Mouse (Mus musculus) layer of hippocampus, adult 9-10 months (tissue): Measurements from ENCODE around the gene BC048562.

ENCODE experiments used
- DNase-seq: peaks from one replicate; pipeline ENCODE4 v3.0.0; 2022; ENCODE audit warnings: low spot score

Gene BC048562

DNA sequence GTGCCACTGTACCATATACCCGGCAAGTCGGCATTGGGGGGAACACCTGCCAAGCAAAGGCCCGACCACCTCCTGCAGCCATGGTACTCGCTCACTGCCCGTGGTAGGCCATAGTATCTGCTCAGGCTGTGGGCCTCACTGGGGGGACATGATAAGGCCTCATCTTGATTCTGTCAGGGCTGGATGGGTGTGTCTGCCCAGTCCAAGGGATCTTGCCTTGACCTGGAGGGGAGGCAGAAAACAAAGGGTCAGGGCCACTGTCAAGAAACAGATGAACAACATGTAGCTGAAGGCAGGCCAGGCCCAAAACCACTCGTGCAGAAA is 14.8 kb downstream of the BC048562 start:
- DNase-seq = no peak

DNA sequence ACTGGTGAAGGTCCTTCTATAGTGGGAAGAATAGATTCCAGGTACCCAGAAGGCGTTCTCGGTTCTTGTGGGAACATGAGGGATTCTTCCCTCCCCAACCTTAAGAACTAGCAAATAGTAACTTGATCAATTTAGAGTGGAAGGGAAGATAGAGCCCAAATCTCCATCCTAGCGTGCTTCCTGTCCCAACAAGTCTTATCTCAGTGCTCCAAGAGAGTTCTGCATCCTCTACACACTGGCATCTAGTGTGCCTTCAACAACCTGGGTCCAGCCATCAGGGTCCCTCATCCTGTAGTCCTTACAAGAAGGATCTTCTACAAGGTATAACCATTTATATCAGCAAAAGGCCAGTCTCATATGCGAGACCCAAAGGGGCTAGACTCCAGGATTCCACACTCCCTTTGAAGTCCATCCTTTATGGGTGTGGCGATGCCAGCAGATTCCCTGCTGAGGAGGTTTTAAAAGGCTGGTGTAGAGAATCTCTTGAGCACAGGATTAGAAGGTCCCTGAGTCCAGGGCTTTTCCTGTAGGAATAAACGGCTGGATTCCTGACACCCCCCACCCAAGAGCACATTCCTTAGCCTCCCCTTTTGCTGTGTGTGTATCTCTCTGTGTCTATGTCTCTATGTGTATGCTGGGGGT is 15.4 kb downstream of the BC048562 start:
- no peak for DNase-seq

DNA sequence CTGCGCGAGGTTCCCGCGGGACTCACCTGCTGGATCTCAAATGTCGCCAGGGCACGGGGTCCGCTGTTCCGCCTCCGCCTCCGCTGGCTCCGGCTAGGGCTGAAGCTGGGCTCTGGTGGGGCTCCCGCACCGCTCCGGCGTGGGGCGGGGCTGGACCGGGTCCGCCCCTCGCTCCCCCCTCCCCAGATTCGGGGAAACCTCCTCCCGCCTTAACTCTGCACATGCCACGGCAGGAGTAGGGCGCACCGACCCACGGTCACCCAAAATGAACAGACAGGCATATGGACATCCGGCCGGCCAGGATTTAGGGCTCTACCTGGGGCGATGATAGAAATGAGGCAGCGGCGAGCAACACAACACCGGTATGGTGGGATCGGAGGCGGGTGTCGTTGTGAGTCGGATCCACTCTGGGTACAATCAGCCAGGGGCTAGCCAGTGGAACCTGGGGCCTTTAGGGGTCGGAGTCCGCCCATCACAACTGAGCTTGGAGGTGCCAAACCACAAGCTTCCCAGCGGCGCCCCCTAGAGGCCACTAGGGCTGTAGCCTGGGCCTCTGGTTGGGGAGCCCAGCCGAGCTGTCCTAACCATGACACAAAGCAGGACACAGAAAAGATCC is 16.1 kb downstream of the BC048562 start:
- DNase-seq = peak; percentile 71

DNA sequence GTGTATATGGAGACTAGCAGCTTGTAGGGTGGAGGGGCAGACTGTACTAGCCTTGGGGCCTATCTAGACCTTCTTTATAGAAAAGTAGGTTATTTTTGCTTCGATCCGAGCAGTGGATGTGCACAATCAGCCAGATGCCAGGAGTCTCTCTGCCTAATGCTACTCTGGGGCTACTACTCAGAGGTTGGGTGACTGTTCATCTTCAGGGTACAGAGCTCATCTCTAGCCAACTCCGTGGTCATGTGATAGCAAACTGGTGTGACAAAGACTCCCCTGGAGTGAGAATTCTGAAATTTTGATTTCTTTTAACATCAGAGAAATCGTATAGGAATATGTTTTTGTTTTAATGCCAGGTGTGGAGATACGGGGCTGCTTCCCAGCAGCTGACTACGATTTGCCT is 16.6 kb downstream of the BC048562 start:
- DNase-seq = no peak

DNA sequence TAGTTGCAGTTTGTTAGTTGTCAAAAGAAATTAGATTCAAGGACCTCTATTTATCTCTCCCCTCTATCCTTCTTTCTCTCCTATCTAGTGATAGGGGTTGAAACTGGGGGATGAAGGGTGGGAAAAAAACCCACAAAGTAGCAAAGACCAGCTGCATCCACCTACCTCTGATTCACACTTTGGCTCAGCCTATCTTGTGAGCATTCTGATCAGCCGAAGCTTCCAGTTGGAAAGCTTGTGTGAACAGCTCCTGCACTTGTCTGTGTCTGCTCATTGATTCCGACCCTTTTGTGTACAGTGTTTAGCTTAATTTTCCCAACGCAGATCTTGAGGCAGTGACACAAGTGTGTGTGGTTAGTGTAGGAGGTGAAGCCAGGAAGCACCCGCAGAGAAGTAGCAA is 17.2 kb downstream of the BC048562 start:
- no peak for DNase-seq

DNA sequence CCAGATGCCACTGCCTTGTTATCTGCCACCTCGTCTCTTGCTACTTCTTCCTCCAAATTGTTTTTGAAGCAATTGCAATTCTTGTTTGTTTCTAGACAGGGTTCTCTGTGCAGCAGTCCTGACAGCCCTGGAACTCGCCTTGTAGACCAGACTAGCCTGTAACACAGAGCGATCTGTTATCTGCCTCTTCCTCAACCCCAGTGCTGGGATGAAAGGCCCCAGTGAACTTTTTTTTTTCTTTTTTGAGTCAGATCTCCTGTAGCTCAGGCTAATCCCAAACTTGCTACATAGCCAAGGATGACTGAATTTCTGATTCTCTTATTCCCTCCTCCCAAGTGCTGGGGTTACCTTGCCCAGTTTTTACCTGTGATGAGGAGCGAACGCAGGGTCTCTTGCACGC is 18.1 kb downstream of the BC048562 start:
- no peak for DNase-seq

DNA sequence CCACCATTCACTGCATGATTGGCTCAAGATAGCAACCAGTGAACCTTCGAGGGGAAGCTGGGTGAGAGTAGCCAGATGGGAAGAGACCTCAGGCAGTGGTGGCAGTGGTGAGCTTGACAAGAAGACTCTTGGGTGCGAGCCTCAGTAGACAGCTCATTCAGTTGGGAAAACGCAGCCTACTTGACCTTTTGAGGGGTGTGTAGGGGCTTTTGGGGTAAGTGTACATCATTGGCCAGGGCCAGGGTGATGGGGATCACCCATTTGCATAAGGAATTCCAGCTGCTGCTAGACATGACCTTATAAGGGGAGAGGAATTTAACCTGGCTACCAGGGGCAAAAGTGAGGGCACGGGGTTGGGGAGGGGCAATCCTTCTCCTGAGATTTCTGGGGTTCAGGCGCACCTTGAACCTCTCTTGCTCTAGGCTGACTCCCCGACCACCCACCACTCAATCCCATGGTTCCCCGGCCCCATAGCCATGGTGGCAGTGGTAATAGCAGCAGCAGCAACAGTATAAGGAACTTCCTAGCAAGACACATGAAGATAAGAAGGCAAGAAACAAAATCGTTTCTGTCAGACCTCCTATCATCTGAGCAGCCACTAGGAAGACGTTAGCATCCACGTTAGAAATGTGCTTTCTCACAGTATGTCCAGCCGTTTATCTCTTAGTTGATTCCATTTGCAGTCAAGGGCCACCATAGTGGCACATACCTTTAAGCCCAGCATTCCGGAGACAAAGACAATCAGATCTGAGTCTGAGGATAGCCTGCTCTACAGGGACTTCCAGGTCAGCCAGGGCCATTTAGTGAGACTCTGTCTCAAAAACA is 19.7 kb downstream of the BC048562 start:
- no peak for DNase-seq

DNA sequence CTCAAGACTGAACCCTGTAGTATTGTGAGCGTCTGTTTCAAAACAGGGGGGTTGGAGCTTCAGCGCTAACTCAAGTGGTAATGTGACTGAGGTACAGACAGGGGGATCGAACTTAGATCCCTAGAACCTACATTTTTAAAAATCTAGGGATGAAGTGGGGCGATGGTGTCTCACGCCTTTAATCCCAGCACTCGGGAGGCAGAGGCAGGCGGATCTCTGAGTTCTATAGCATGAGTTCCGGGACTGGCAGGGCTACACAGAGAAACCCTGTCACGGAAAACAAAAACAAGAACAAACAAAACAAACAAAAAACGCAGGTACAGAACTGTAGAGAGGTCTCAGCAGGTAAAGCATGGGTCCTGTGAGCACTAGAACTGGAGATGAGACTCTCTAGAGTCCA is 20.7 kb downstream of the BC048562 start:
- no peak for DNase-seq

DNA sequence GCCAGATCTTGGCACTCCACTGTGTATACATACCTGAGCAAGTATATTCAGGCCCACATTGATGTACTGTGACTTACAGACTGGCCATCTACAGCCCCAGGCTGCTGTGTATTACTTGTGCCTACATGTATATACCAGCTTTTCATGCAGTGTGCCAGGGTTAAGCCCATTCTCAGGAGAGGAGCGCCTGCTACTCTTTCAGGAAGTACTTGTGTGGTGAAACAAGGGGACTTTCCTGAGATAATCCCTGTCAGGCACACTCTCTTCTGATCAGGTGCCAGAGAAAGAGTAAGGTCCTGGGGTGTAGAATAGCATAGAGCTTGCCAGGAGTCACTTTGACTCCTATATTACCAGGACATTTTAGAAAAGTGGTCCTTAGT is 23.6 kb downstream of the BC048562 start:
- no peak for DNase-seq

DNA sequence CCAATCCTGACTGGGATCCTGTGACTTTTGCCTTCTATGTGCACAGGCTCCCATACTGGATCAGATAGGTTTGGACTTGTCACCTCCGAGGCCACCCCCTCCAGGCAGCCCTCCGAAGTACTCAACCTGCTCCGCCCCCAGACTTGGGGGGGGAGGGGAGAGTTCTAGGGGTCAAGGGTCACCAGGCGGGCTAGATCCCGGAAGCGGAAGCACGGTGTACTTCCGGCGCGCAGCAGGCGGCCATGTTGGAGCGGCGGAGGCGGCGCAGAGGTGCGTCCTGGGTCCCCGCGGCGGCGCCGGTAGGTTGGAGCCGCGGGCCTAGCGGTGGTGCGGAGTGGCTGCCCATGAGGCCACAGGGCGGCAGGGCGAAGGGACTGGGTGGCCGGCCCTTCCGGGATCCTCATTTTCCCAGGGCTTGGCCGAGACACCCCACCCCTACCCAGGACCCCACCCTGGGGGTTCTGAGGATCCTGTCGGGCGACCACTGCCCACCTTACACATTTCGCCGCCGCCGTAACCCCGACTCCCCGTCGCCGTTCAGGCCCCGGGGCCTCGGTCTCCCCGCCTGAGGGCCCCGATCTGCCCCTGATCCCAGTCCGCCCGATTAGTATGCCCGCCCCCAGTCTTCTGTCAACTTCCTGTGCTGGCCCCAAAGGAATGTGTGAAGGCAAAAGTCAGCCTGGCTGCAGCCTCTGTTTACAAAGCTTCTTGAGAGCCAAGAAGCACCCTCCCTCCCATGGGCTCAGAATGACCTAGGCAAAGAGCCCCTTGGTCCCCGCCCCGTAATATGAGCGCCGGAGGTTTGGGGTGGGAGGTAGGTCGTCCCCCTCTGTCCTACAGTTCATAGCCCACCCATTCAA is 24.3 kb downstream of the BC048562 start, which contains the start of gene Ccdc71:
TSS of gene Ccdc71 (plus strand) at position 209 of the 860 bp plus-strand sequence.
- DNase-seq = peak; percentile 59

DNA sequence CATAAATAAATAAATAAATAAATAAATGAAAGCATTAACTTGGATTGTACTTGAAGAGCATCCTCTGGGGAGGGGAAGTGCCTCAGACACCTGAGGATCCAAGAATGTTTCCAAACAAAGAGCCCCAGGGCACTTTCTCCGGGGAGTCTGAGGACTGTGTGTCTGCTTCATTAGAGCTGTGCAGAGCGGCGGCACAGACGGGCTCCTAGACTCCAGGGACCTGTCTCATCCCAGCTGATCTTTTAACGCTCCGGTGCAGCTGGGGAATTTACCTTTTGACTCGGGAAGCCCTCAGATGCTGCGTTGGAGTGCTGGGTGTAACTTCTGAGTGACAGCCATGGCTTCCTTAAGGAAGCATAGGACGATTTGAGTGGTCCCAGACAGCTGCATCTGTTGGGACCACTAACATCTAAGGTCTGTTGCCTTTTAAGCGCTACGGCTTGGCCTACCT is 24.9 kb downstream of the BC048562 start, which contains the start of gene Klhdc8b:
TSS of gene Klhdc8b (minus strand) at position 401 of the 451 bp plus-strand sequence.
- no peak for DNase-seq

DNA sequence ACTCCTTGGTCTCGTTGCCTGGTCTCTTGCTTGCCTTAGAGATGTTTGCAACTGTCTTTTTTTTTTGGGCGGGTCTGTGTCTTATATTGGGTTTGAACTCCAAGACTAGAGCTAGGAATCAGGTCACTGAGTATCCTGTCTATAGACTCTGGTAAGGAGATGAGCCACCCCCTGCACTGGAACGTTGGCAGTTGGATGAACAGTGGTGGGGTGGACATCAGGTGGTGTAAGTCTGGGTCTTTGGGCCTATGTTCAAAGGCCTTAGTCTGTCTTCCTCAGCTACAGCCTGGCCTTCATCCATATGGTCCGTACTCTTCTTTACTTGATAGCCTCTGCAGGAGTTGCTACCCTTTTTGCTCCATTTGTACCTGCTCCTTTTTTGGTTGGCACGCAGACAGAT is 25.4 kb downstream of the BC048562 start:
- DNase-seq = no peak

DNA sequence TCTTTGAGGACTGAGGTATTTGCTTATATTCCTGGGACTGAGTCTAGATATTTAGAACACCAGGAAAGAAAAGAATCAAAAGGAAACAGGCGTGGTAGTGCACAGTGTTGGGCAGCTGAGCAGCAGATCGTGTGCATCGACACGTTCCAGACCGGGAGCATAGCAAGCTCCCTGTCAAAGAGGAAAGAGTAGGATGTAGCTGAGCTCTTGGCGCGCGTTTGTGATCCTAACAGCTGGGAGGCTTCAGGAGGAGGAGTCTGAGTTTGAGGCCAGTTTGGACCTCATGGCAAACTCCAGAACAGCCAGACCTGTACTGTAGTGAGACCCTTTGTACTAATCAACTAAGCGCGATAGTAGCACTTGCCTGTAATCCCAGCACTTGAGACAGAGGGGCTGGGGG is 25.9 kb downstream of the BC048562 start:
- DNase-seq = no peak

DNA sequence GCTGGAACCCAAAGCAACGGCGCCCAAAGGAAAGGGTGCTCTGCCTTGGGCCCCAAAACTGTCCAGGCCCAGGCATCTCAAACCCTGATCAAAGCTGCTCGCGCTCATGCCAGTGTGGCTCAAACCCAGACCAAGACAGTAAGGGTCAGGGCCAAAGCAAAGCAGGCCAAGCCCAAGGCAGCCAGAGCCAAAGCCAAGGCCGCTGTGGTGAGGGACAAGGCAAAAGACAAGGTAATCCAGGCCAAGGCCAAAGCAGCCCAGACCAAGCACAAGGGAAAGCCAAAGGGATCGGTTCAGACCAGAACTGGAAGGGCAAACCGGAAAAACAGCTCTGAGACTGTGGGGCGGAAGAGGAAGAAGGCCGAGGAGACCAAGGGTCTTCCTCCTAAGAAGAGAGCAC is 27.4 kb downstream of the BC048562 start:
- DNase-seq = no peak

DNA sequence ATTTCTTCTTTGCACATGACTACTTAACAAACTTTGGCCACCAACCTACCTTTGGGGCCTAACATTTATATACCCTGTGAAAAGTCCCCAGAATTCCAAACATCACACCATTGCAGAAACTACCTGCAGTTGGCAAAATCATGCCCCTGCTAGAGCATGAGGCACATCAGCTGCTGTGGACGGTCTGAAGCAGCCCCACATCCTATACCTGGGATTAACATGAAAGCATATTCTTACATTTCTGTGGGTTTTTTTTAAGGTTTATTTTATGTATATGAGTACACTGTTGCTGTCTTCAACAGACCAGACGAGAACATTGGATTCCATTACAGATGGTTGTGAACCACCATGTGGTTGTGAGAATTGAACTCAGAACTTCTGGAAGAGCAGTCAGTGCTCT is 29.9 kb downstream of the BC048562 start:
- no peak for DNase-seq

DNA sequence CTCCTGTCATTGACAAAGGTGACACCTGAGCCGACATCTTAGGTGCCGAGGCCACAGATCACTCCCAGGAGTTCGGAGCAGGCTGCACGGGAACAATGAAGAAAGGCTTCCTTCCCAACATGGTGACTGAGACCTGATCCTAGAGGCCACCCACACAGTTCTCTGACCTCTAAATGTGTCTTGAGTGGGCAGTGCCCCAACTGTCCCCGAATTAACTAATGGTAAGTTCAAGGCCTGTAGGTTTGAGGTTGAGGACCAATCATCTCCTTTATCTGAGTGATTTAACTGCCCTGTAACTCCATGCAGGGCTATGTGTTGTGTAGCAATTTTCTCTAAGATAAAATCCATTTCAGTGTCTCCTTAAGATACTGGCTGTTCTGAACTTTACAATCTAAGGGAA is 33.1 kb downstream of the BC048562 start:
- DNase-seq = no peak

DNA sequence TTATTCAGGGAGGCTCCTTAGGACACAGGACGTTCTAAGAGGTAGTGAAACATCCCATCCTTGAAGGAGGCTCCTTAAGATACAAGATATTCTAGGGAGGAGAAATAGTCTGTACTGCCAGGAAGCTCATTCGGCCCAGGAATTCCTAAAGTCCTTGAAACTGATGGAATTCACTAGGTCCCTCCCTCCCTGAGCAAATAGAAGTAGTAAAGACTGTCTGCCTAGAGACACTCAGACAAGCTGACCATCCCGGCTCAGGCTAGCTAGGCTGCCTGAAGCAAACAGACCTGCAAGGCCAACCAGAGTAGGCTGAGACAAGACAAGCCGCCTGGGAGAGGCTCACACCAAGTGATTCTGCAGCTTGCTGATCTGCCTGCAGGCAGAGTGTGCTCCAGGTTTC is 33.6 kb downstream of the BC048562 start:
- no peak for DNase-seq

DNA sequence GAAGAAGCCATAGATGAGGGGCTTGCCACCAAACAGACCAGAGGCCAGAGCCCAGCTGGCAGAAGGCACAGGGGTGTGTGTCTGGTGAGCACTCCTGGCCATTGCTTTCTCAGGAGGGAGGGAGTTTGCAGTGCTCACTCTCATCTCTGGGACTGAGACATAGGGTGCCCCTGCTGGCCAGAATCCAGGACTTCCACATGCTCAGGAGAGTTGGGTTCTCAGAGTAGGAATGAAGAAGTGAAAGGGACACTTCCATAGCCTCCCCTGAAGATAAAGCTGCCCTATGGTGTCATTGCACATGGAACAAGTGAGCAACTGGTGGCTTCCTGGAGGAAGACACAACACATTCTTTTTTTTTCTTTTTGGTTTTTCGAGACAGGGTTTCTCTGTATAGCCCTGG is 38.2 kb downstream of the BC048562 start:
- no peak for DNase-seq

DNA sequence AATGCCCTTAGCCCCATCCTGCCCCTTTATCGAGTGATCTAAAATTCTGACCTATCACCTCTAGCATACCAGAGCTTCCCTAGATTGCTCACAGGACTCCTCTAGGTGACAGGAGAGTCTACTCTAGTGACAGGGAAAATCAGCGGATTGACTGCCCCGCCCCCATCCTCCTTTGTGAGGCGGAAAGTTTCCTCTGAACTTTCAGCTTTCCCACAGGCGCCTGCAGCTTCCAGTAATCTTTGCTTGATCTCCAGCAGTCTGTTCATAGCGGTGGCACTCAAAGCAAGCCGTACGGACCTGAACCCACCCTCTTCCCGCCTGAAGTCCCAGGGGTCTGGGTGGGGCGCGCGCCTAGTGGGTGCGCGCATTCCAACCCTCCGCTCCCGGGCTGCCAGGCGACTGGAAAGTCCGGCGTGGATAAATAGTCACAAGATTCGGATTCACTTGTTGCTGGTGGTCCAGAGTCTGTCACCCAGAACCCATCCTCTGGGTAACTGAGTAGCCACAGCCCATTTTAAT is 42.4 kb downstream of the BC048562 start:
- no peak for DNase-seq

DNA sequence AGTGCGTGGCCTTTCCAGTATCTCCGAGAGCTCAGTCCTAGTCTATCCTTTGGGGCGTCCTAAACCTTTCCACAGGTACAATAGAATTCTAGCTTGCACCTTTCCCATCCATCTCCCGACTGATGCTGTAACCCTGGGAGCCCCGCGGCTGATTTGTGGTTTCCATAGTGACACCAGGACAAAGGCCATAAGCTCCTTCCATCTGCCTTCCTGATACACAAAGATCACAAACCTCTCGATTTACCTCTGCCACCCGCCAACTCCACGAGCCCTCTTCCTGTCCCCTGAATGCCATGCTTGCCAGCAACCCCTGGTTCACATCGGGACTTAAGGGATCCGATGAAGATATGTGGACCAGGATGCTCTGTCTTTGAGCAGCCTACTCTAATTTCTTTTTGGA is 43.0 kb downstream of the BC048562 start:
- DNase-seq = no peak

DNA sequence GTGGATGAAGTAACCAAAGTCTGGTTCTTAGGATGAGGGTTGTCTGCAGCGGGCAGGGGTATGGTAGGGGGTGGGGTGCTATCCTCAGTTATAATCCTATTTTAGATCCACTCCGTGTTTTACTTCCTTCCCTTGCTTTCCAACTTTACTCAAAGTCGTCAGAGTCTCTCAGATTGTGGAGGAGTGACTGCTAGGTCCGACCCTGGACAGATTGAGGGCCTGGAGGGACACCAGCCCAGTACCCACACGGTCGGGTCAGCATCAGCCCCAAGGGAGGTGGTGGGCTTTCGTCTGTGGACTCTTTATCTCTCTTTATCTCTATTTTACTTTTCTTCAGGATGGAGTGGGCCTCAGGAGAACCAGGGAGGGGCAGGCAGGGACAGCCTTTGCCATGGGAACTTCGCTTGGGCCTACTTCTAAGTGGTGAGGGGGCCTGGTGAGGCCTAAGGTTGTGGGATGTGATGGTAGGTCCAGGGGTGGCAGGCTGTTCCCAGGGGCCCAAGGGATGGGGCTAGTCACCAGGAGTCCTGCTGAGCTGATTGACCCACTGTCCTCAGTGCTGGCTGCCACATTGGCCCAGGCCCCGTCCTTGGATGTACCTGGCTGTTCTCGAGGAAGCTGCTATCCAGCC is 43.6 kb downstream of the BC048562 start, which contains the start of gene Lamb2:
TSS of gene Lamb2 (plus strand) at position 16 of the 631 bp plus-strand sequence.
- DNase-seq = no peak
